Mouse (Mus musculus) intestine, postnatal 0 days (tissue): ENCODE results near the gene Fam171a1. TPM values are rescaled to one million over a fixed set of nuclear protein-coding genes. Genes with fewer than 3 reads are reported as not detected.
"Not testable (repeated sequence)": the region's sequence is repeated elsewhere in the genome, so short reads cannot be mapped to it uniquely, and the experiment has no call there.

Experiments used
- ATAC-seq: fragments of 200-750 bp; cut with Nextera tagmentation; 2 replicates; pipeline ENCODE4 v1.8.0; 2017; ENCODE audit warnings: mild to moderate bottlenecking, moderate TSS enrichment, moderate library complexity
- H3K27ac ChIP-seq: fragments of 300-500 bp; sonication (generic); 2 replicates; pipeline ENCODE4 v1.5.1; 2014; ENCODE audit warnings: mild to moderate bottlenecking, low read depth, low read length, moderate library complexity
- H3K27me3 ChIP-seq: fragments of 300-500 bp; sonication (generic); replicated peaks from 2 replicates; pipeline ENCODE4 v1.6.1; 2014; ENCODE audit warnings: low read length, mixed read lengths; ENCODE audit not compliant: control insufficient read depth, insufficient read depth
- H3K36me3 ChIP-seq: fragments of 300-500 bp; sonication (generic); 2 replicates; pipeline ENCODE4 v1.6.1; 2014; ENCODE audit warnings: mild to moderate bottlenecking, moderate library complexity; ENCODE audit not compliant: control insufficient read depth, insufficient read depth
- H3K4me1 ChIP-seq: fragments of 300-500 bp; sonication (generic); replicated peaks from 2 replicates; pipeline ENCODE4 v1.6.1; 2014; ENCODE audit warnings: antibody characterized with exemption, low read length, mixed read lengths; ENCODE audit not compliant: control insufficient read depth, insufficient read depth
- H3K4me2 ChIP-seq: fragments of 300-500 bp; sonication (generic); replicated peaks from 2 replicates; pipeline ENCODE4 v1.6.1; 2014; ENCODE audit warnings: low read depth, mild to moderate bottlenecking, moderate library complexity
- H3K4me3 ChIP-seq: fragments of 300-500 bp; sonication (generic); 2 replicates; pipeline ENCODE4 v1.5.1; 2014; ENCODE audit warnings: low read depth, low read length
- H3K9ac ChIP-seq: fragments of 300-500 bp; sonication (generic); 2 replicates; pipeline ENCODE4 v1.6.1; 2014; ENCODE audit warnings: mild to moderate bottlenecking, low read depth, low read length
- H3K9me3 ChIP-seq: fragments of 300-500 bp; sonication (generic); 2 replicates; pipeline ENCODE4 v1.6.1; 2016; ENCODE audit warnings: mixed run types; ENCODE audit not compliant: control insufficient read depth
- CTCF ChIP-seq: sonication (generic); IDR thresholded peaks from 2 replicates; pipeline ENCODE4 v1.5.1; 2016; ENCODE audit warnings: low read depth, mild to moderate bottlenecking, control low read depth, antibody characterized with exemption, moderate library complexity
- WGBS: fragments of 180-500 bp; shearing (Covaris S2); extraction: QIAGEN DNeasy Blood & Tissue Kit; methylation state at CpG from one replicate; pipeline ENCODE4 v1.1.7; 2014; 5-methylcytosine and 5-hydroxymethylcytosine counted together
- polyA plus RNA-seq: library from polyadenylated mRNA; unstranded; fragments of >200 nt; fragmentation: Nextera tagmentation; extraction: Ambion mirVana; gene quantifications from 2 replicates; pipeline ENCODE4 v1.2.1, GENCODE M21; 2015

The Fam171a1 gene
- polyA plus RNA-seq, 1 experiment from 2014 or later: 8.6 TPM

DNA sequence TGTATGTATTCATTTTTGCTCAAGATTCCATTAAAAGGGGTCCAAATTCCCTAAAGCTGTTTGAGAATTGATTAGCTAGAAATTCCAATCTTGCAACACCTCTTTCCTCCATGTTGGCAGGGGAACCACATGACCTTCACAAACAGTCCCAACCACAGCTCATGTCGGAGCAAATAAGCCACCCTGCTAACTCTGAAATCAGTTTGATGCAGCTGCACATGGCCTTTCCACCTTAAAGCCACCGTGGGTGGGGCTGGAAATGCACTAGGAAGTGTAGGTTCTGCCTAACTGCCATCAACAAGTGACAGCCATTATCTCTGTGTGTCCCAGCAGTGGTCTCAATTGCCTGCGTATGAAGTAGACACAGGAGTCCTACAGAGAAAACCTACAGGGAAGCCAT, 101.5 kb downstream of the Fam171a1 start:
- no peaks in the 10 kb centered on the region for H3K27me3 ChIP-seq
- 72% methylated on average over 3 of the region's 3 CpGs for WGBS
- H3K9ac ChIP-seq: no peak overlapping the region
- H3K4me3 ChIP-seq: no peak overlapping the region
- no peaks in the 10 kb centered on the region for H3K4me1 ChIP-seq
- no peak overlapping the region for H3K27ac ChIP-seq
- H3K9me3 ChIP-seq: no peaks in the 10 kb centered on the region
- no peaks in the 10 kb centered on the region; the same call in 1 of the 2 replicates for H3K36me3 ChIP-seq
- no peak for TF ChIP-seq CTCF
- no peak for ATAC-seq
- H3K4me2 ChIP-seq: no peak overlapping the region

DNA sequence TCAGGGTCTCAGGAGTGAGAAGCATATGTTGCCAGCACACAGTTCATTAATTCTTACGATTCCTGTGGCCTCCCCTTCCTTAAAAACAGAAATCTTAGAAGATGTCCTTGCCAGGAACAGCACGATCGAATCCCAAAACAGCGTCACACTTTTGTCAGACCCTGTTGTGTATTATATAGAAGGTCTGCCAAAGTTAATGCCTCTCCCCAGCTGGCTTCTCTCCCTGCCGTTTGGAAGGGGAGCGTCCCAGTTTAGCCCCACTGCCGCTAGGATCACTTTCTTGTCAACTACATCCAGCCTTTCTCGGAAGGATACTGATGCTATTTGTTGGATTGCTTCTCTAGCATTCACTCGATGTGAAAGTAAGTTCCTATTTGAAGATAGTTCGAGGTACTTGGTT, 102.6 kb downstream of the Fam171a1 start:
- Histone ChIP-seq H3K9me3 (no peaks in the 10 kb centered on the region), H3K9ac (no peak overlapping the region), H3K4me2 (no peak overlapping the region), H3K36me3 (no peaks in the 10 kb centered on the region; the same call in 1 of the 2 replicates), H3K27ac (no peak overlapping the region), H3K4me3 (no peak overlapping the region), H3K27me3 (no peaks in the 10 kb centered on the region), H3K4me1 (no peaks in the 10 kb centered on the region)
- TF ChIP-seq CTCF: no peak
- WGBS: 83% methylated on average over 10 of the region's 10 CpGs
- no peak for ATAC-seq

DNA sequence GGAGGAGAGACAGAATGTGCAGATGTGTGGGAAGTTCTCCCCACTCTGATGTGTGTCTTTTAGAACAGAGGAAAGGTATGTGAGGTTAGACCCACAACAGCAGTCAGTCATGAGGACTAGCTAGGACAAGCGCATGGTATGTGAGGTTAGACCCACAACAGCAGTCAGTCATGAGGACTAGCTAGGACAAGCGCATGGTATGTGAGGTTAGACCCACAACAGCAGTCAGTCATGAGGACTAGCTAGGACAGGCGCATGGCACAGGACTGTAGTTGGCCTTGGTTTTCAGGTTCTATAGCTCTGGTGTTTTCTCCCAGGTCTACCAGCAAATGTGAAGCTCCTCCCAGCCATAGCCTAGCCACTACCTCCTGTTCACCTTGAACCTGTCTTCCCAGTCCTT, 103.6 kb downstream of the Fam171a1 start:
- not testable (repeated sequence) for H3K27ac ChIP-seq, H3K9ac ChIP-seq, H3K4me1 ChIP-seq, H3K4me2 ChIP-seq, H3K9me3 ChIP-seq, H3K27me3 ChIP-seq, H3K4me3 ChIP-seq, ATAC-seq, H3K36me3 ChIP-seq
- WGBS: 96% methylated on average over 3 of the region's 3 CpGs

DNA sequence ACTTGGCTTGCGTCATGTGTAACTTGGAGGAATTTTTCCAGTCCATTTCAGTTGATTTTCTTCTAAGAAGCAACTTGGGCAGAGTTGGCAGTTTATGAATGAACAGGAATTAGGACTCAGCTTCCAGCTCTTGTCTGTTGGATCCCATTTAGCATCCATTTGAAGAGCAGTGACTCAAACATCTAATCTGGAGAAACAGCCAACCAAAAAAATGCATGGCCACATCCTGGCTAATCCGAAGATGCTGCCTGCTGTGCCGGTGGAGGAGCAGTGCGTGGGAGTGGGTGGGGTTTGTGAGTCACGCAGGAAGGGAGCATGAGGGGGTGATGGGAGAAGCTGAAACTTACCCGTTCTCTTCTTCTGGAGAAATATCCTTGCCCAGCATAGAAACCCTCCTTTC, 104.2 kb downstream of the Fam171a1 start:
- 81% methylated on average over 6 of the region's 6 CpGs for WGBS
- no peak overlapping the region for H3K9ac ChIP-seq
- no peaks in the 10 kb centered on the region for H3K27me3 ChIP-seq
- H3K9me3 ChIP-seq: no peaks in the 10 kb centered on the region
- no peak overlapping the region for H3K4me2 ChIP-seq
- no peak for ATAC-seq
- no peak overlapping the region for H3K27ac ChIP-seq
- TF ChIP-seq CTCF: no peak
- H3K4me3 ChIP-seq: no peak overlapping the region
- H3K4me1 ChIP-seq: no peaks in the 10 kb centered on the region
- no peaks in the 10 kb centered on the region; the same call in 1 of the 2 replicates for H3K36me3 ChIP-seq

DNA sequence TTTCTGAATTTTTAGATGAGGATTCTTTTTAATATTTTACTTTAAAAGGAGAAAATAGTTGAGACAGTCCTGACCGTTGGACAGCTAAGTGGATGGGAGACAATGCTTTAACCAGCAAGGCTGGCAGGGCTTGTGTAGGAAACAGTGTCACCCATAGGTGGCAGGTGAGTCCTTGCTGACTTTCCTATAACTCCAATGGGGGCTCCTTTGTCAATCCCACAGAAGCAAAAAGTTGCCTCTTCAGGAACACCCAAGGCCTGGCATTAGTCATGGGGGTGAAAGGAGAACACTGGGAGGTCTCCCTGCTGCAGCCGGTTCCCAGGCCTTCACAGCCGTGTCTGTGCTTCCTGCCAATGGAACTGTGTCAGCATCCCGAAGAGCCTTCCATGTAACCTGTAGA, 114.5 kb downstream of the Fam171a1 start:
- no peaks in the 10 kb centered on the region for H3K27me3 ChIP-seq
- ATAC-seq: peak; percentile 42; the same call in 1 of the 2 replicates
- H3K27ac ChIP-seq: no peak overlapping the region
- H3K4me2 ChIP-seq: no peak overlapping the region
- peaks cover 19% of the 10 kb centered on the region for H3K36me3 ChIP-seq
- 72% methylated on average over 4 of the region's 4 CpGs for WGBS
- H3K9me3 ChIP-seq: no peaks in the 10 kb centered on the region
- no peak overlapping the region for H3K4me3 ChIP-seq
- no peaks in the 10 kb centered on the region for H3K4me1 ChIP-seq
- no peak overlapping the region for H3K9ac ChIP-seq
- TF ChIP-seq CTCF: peak; percentile 60

DNA sequence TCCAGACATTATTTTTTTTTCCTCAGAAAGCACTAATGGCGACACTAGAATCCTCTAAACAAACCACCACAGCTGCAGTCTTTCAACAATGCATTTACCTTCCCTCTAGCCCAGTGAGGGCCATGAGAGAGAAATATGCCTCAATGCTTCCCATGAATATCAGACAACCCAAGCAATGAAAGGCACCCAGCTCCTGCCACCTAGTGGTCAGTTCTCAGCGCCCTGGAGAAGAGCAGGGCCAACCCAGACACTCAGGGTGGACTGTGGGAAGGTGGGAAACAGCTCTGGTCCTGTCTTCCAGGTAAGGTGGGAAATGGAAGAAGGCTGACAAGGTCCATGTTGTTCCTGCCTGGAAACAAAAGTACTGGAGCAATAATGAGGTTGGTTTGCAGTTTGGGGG, 115.0 kb downstream of the Fam171a1 start:
- no peak overlapping the region for H3K4me3 ChIP-seq
- whole genome bisulfite sequencing: 18% methylated on average over 2 of the region's 2 CpGs

DNA sequence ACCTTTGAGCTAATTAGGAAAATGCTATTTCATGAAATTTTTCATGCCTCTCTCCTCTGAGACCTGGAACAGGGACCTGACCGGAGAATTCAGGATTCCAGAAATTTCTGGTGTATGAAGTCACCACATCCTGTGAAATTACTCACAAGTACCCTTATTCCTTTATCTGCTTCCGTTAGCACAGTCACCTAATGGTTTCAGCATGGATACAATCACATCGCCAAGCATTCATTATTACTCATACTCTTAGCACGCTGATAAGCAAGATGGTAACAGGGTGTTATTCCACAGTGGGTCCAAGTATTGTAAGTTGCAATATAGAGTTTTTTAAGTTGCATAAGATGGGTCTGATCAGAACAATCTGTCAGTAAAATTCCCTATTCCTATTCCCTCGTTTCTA, 125.2 kb downstream of the Fam171a1 start:
- 0 out of 2 replicates have a peak, but pooled peaks have one; percentile 31 for ATAC-seq
- H3K4me1 ChIP-seq: no peaks in the 10 kb centered on the region
- no peaks in the 10 kb centered on the region for H3K27me3 ChIP-seq
- WGBS: 55% methylated on average over 5 of the region's 5 CpGs
- TF ChIP-seq CTCF: no peak
- no peak overlapping the region for H3K4me2 ChIP-seq
- H3K9ac ChIP-seq: no peak overlapping the region
- no peak overlapping the region for H3K4me3 ChIP-seq
- no peak overlapping the region for H3K27ac ChIP-seq
- H3K9me3 ChIP-seq: no peaks in the 10 kb centered on the region
- no peaks in the 10 kb centered on the region for H3K36me3 ChIP-seq

More for the DNA sequence above, 115.0 kb downstream of the Fam171a1 start:
- H3K27ac ChIP-seq: no peak overlapping the region
- ATAC-seq: peak; percentile 52; the same call in 1 of the 2 replicates
- TF ChIP-seq CTCF: peak; percentile 95
- H3K9ac ChIP-seq: no peak overlapping the region
- H3K4me2 ChIP-seq: no peak overlapping the region
- no peaks in the 10 kb centered on the region for H3K4me1 ChIP-seq
- H3K27me3 ChIP-seq: no peaks in the 10 kb centered on the region
- H3K9me3 ChIP-seq: no peaks in the 10 kb centered on the region
- peaks cover 19% of the 10 kb centered on the region for H3K36me3 ChIP-seq
